Mouse (Mus musculus) erythroblast, embryonic 14.5 days (primary cell): Measurements from ENCODE around the gene Zcwpw1.
"Not testable (repeated sequence)": the region's sequence is repeated elsewhere in the genome, so short reads cannot be mapped to it uniquely, and the experiment has no call there.

Experiments used
- GATA1 ChIP-seq: IDR thresholded peaks from 2 replicates; pipeline ENCODE4 v1.6.1; 2012; ENCODE audit warnings: low read length, inconsistent platforms, mixed read lengths
- TAL1 ChIP-seq: IDR thresholded peaks from 3 replicates; pipeline ENCODE4 v1.6.1; 2012; ENCODE audit warnings: low read length, inconsistent platforms, mixed read lengths

DNA sequence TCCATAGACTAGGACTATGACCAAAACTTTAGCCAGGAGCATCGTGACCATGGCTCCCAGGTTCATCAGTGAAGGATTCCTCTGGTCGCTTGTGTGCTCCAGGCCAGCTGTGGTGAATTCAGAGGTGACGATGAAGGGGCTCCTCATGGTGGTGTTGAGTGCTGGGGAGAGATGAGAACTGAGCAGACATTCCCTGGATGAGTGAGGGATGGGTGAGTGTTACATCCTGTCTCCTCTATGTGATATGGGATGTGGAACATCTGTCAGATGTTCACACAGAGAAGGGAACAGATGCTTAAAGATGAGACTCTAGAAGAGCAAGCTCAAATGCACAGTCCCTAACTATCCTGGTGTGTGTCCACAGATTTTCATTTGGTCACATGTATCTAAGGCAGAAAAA, 67.3 kb downstream of the Zcwpw1 start:
- not testable (repeated sequence) for TF ChIP-seq TAL1, GATA1
